Mouse (Mus musculus): ENCODE results near the gene Gm13090. TPM values are rescaled to one million over a fixed set of nuclear protein-coding genes. Genes with fewer than 3 reads are reported as not detected.

Gm13090 gene
- polyA plus RNA-seq, 1 experiment from 2014 or later: not detected

DNA sequence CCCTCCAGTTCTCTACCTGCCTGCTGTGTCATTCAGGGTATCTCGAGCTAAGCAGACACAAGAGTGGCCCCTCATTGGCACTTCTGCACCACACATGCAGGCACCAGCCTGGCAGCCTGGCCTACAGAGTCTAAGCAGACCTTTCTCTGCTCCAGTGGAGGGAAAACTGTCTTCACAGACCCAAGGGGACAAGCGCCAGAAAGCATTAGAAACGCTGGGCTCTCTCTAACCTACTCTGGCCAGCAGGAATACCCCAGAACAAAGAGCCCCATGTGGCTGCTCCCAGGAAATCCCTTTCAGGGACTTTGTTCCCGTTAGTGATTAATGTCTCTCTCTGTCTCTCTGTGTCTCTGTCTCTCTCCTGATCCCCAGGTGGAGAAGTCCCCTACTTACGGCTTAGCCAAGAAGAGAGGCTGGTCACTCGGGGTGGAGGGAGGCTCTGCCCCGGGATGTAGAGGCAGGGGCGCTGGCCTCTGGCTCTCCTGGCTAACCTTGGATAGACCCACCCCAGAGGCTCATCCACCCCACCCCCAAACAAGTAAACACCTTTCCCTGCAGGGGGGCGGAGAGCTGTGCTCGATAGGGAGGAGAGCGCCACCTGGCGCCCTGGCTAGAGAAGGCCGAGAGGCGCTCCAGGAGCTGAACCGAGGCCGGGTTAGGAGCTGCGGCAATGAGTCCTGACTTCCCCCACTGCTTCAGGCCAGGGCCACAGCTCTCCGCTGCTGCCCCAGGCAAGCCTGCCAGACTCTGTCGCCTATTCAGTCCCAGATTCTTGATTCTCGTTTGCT, 49.9 kb downstream of the Gm13090 start:
- 8% methylated on average over 20 of the region's 20 CpGs for WGBS (ENCODE audit: insufficient replicate concordance)
- Histone ChIP-seq H3K4me3 (ENCODE audit: low read depth, low read length) (no peak overlapping the region), H3K9me3 (replicated peaks; ENCODE audit: control insufficient read depth, low read length) (no peaks in the 10 kb centered on the region), H3K36me3 (ENCODE audit: control insufficient read depth, insufficient read depth) (no peaks in the 10 kb centered on the region), H3K27ac (ENCODE audit: low read length) (no peak overlapping the region), H3K27me3 (ENCODE audit: control insufficient read depth, insufficient read depth, low read depth, low read length) (peaks cover 25% of the 10 kb centered on the region), H3K4me2 (ENCODE audit: low read depth, low read length) (no peak overlapping the region), H3K9ac (ENCODE audit: low read depth, low read length) (no peak overlapping the region), H3K4me1 (ENCODE audit: control insufficient read depth, low read depth, low read length) (no peaks in the 10 kb centered on the region)
- no peak for ATAC-seq (ENCODE audit: low read depth)

DNA sequence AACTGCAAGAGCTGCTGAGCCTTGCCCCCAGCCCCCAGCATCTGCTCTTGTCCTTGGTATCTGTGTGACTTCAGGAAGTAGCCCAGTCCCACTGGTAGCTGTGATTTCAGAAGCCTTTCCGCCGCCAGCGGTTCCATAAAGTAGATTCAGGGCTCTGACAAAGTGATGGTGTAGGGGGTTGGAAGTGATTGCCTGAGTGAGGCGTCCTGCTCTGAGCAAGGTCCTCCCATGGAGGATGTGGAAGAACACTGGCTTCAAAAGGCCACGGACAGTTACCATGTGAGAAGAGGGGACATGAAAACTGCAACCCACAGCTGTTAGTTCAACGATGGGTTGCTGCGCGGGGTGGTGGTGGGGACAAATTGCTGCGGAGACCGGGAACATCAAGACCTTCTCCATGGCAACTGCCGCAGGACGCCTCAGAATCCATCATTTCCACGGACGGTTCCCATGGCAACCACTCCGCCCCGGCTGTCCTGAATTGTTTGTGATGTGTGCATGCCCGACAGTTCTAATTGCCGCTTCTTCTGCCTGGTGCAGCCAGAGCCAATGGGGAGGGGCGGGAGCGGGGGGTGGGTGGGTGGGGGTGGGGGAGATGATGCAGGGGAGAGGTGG, 51.1 kb downstream of the Gm13090 start:
- WGBS (ENCODE audit: insufficient replicate concordance): 13% methylated on average over 19 of the region's 20 CpGs
- Histone ChIP-seq H3K9me3 (replicated peaks; ENCODE audit: control insufficient read depth, low read length) (no peaks in the 10 kb centered on the region), H3K4me3 (ENCODE audit: low read depth, low read length) (no peak overlapping the region), H3K36me3 (ENCODE audit: control insufficient read depth, insufficient read depth) (no peaks in the 10 kb centered on the region), H3K4me2 (ENCODE audit: low read depth, low read length) (no peak overlapping the region), H3K27ac (ENCODE audit: low read length) (no peak overlapping the region), H3K9ac (ENCODE audit: low read depth, low read length) (no peak overlapping the region), H3K27me3 (ENCODE audit: control insufficient read depth, insufficient read depth, low read depth, low read length) (peaks cover 25% of the 10 kb centered on the region), H3K4me1 (ENCODE audit: control insufficient read depth, low read depth, low read length) (no peaks in the 10 kb centered on the region)
- ATAC-seq (ENCODE audit: low read depth): no peak

Other genes with a start within 250 kb of the Gm13090 start
- gene Errfi1, start 235.7 kb upstream of the Gm13090 start, polyA plus RNA-seq (2015; fragmentation: Nextera tagmentation; extraction: Ambion mirVana): 38.7 and 41.4 TPM in 2 replicates
- 177 and 184 TPM in 2 replicates for gene Park7, start 175.1 kb upstream of the Gm13090 start, polyA plus RNA-seq (2015; fragmentation: Nextera tagmentation; extraction: Ambion mirVana)
- 0.12 and 0.20 TPM in 2 replicates for gene Tnfrsf9, start 175.0 kb upstream of the Gm13090 start, polyA plus RNA-seq (2015; fragmentation: Nextera tagmentation; extraction: Ambion mirVana)
- gene Uts2, start 92.5 kb upstream of the Gm13090 start, polyA plus RNA-seq (2015; fragmentation: Nextera tagmentation; extraction: Ambion mirVana): not detected in 2 replicates
- gene Per3, start 44.9 kb upstream of the Gm13090 start, polyA plus RNA-seq (2015; fragmentation: Nextera tagmentation; extraction: Ambion mirVana): 2.9 and 3.8 TPM in 2 replicates
- 29.9 and 32.5 TPM in 2 replicates for gene Vamp3, start 31.6 kb upstream of the Gm13090 start, polyA plus RNA-seq (2015; fragmentation: Nextera tagmentation; extraction: Ambion mirVana)

Data from liver, embryonic 16.5 days (tissue).